Mouse (Mus musculus): ENCODE data around the gene Il12rb1. TPM values are rescaled to one million over a fixed set of nuclear protein-coding genes. Genes with fewer than 3 reads are reported as not detected.

The Il12rb1 gene
- total RNA-seq, 2 experiments from 2014 or later, result not detected

- peak in 1 of 2 experiments; percentile 72 for DNase-seq (ENCODE audit: low spot score in 2 of 2)
These were observed 61.4 kb downstream of the Il12rb1 start for GRCm38 (mm10) chr8:70869601-70870041.

Small RNA genes lying within 50 kb of the gene (microRNA-seq; reads per million reads assigned to microRNA genes)
- not detected for gene Mir7240

Other genes with a start within 250 kb of the Il12rb1 start
- 10 to 100 TPM; 22.8 to 31.3 TPM for gene Isyna1, start 214.1 kb upstream of the Il12rb1 start, total RNA-seq (2021)
- gene Ssbp4, start 199.6 kb upstream of the Il12rb1 start, total RNA-seq (2021), result 10 to 100 TPM; 49.6 to 60.7 TPM
- gene Lrrc25, start 192.3 kb upstream of the Il12rb1 start, total RNA-seq (2021), result 1 to 10 TPM; 2.5 to 3.2 TPM
- gene Gdf15, start 176.0 kb upstream of the Il12rb1 start, total RNA-seq (2021), result under 1 TPM; 0.32 to 0.39 TPM
- gene Pgpep1, start 148.1 kb upstream of the Il12rb1 start, total RNA-seq (2021), result 10 to 100 TPM; 41.4 to 47.0 TPM
- 10 to 100 TPM; 70.1 to 84.7 TPM for gene Lsm4, start 135.2 kb upstream of the Il12rb1 start, total RNA-seq (2021)
- gene Jund, start 109.5 kb upstream of the Il12rb1 start, total RNA-seq (2021), result 100 to 1,000 TPM; 201 to 228 TPM
- not detected for gene Iqcn, start 105.0 kb upstream of the Il12rb1 start, total RNA-seq (2021)
- not detected for gene Gm3336, start 89.9 kb upstream of the Il12rb1 start, total RNA-seq (2021)
- gene Pde4c, start 84.7 kb upstream of the Il12rb1 start, total RNA-seq (2021), result 1 to 10 TPM; 1.4 to 1.5 TPM
- gene Rab3a, start 53.8 kb upstream of the Il12rb1 start, total RNA-seq (2021), result 10 to 100 TPM; 41.0 to 44.4 TPM
- 10 to 100 TPM; 27.0 to 27.4 TPM for gene Mpv17l2, start 47.5 kb upstream of the Il12rb1 start, total RNA-seq (2021)
- 10 to 100 TPM; 65.2 to 73.0 TPM for gene Pik3r2, start 31.7 kb upstream of the Il12rb1 start, total RNA-seq (2021)
- 10 to 100 TPM; 12.3 to 14.6 TPM for gene Mast3, start 3.4 kb upstream of the Il12rb1 start, total RNA-seq (2021)
- gene Arrdc2, start 31.3 kb downstream of the Il12rb1 start, total RNA-seq (2021), result 1 to 10 TPM; 3.9 to 7.0 TPM
- 1 to 10 TPM; 1.7 to 1.8 TPM for gene Kcnn1, start 54.8 kb downstream of the Il12rb1 start, total RNA-seq (2021)
- 10 to 100 TPM; 37.5 to 40.1 TPM for gene Ccdc124, start 65.5 kb downstream of the Il12rb1 start, total RNA-seq (2021)
- gene Slc5a5, start 84.3 kb downstream of the Il12rb1 start, total RNA-seq (2021), result not detected
- gene Rpl18a, start 89.0 kb downstream of the Il12rb1 start, total RNA-seq (2021), result 1,000 to 10,000 TPM; 1,846 to 1,982 TPM
- gene Map1s, start 97.5 kb downstream of the Il12rb1 start, total RNA-seq (2021), result 10 to 100 TPM; 36.1 to 38.1 TPM

Data from gastrocnemius, postnatal 4 days (tissue).